Mouse (Mus musculus): ENCODE measurements around the gene Ccnjl.

DNA sequence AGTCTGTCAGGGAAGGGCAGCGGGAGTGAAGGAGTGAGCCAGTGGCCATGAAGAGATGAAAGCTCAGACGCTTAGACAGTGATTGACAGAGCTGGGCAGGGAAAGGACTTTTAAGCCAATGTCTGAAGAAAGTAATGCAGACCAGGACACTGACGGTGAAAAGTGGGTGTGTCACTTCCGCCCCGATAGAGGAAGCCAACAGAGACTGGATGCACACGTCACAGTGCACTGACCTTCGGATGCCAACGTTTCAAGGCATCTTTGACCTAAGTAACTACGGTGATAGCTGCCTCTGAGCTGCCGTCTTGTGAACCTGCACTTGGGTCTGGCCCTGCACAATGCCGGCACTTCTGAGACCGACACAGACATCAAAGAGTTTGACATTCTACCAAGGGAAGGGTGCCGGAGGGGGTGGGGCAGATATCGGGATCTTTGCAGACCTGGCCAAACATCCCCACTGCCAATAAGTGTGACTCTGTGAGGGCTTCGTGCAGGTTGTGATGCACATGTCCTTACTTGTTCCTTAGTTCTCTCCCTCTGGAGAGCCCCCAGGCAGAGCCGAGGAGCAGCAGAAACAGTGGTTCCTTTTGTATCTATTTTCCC is 17.4 kb downstream of the Ccnjl start:
- TF ChIP-seq POLR2A (IDR thresholded peaks at IDR 0.05; ENCODE audit: low read depth, low read length) (no peak), CTCF (IDR thresholded peaks at IDR 0.05; ENCODE audit: extremely low read depth, insufficient read length, insufficient replicate concordance, low read depth, low read length) (no peak)
